Mouse (Mus musculus) midbrain, embryonic 15.5 days (tissue): ENCODE results near the gene Ormdl2. TPM values are rescaled to one million over a fixed set of nuclear protein-coding genes. Genes with fewer than 3 reads are reported as not detected.
A peak's percentile ranks its signal among the peaks of the same experiment; 100 is the strongest.
"Not testable (repeated sequence)": the region's sequence is repeated elsewhere in the genome, so short reads cannot be mapped to it uniquely, and the experiment has no call there.

Source experiments
- ATAC-seq: fragments of 200-750 bp; cut with Nextera tagmentation; replicated peaks from 2 replicates; pipeline ENCODE4 v1.8.0; 2017; ENCODE audit warnings: moderate TSS enrichment
- H3K27ac ChIP-seq: fragments of 300-500 bp; sonication (generic); 2 replicates; pipeline ENCODE4 v1.5.1; 2015; ENCODE audit warnings: mild to moderate bottlenecking, inconsistent platforms
- H3K27me3 ChIP-seq: fragments of 300-500 bp; sonication (generic); replicated peaks from 2 replicates; pipeline ENCODE4 v1.6.1; 2015; ENCODE audit warnings: inconsistent platforms
- H3K36me3 ChIP-seq: fragments of 300-500 bp; sonication (generic); replicated peaks from 2 replicates; pipeline ENCODE4 v1.6.1; 2015; ENCODE audit warnings: inconsistent platforms
- H3K4me1 ChIP-seq: fragments of 300-500 bp; sonication (generic); 2 replicates; pipeline ENCODE4 v1.6.1; 2015; ENCODE audit warnings: inconsistent platforms
- H3K4me2 ChIP-seq: fragments of 300-500 bp; sonication (generic); 2 replicates; pipeline ENCODE4 v1.6.1; 2015; ENCODE audit warnings: inconsistent platforms, mild to moderate bottlenecking, moderate library complexity
- H3K4me3 ChIP-seq: fragments of 300-500 bp; sonication (generic); 2 replicates; pipeline ENCODE4 v1.5.1; 2015; ENCODE audit warnings: mild to moderate bottlenecking, inconsistent platforms
- H3K9ac ChIP-seq: fragments of 300-500 bp; sonication (generic); 2 replicates; pipeline ENCODE4 v1.6.1; 2015; ENCODE audit warnings: mild to moderate bottlenecking, inconsistent platforms
- H3K9me3 ChIP-seq: fragments of 300-500 bp; sonication (generic); 2 replicates; pipeline ENCODE4 v1.6.1; 2016; ENCODE audit warnings: inconsistent platforms
- WGBS: fragments of 180-500 bp; shearing (Covaris S2); methylation state at CpG from one replicate; pipeline ENCODE4 v1.1.7; 2015; ENCODE audit warnings: mixed read lengths; 5-methylcytosine and 5-hydroxymethylcytosine counted together
- polyA plus RNA-seq: library from polyadenylated mRNA; unstranded; fragments of >200 nt; fragmentation: Nextera tagmentation; extraction: Ambion mirVana; gene quantifications from 2 replicates; pipeline ENCODE4 v1.2.1, GENCODE M21; 2015

Ormdl2 gene
- polyA plus RNA-seq, 1 experiment from 2014 or later = 22.7 TPM

DNA sequence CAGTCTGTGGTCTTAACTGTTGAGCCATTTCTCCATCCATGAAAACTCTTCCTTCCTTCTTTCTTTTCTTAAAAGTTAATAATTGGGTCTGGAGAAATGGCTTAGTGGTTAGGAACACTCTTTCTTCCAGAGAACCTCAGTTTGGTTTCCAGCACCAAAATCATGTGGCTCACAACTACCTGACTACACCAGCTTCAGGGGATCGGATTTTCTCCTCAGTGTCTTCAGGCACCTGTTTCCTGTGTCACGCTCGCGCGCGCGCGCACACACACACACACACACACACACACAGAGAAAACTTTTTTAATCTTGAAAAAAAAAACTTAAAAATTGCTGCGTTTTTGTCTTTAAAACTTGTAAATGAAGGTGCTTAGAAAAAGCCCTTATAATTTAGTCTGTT lies 2.4 kb upstream of the Ormdl2 start:
- Histone ChIP-seq H3K4me2 (no peak overlapping the region), H3K4me3 (no peak overlapping the region), H3K36me3 (peaks cover 11% of the 10 kb centered on the region; the same call in 1 of the 2 replicates), H3K27ac (no peak overlapping the region), H3K4me1 (peaks cover 21% of the 10 kb centered on the region), H3K9ac (no peak overlapping the region), H3K27me3 (no peaks in the 10 kb centered on the region), H3K9me3 (no peaks in the 10 kb centered on the region)
- 97% methylated on average over 9 of the region's 9 CpGs for WGBS
- ATAC-seq = no peak

DNA sequence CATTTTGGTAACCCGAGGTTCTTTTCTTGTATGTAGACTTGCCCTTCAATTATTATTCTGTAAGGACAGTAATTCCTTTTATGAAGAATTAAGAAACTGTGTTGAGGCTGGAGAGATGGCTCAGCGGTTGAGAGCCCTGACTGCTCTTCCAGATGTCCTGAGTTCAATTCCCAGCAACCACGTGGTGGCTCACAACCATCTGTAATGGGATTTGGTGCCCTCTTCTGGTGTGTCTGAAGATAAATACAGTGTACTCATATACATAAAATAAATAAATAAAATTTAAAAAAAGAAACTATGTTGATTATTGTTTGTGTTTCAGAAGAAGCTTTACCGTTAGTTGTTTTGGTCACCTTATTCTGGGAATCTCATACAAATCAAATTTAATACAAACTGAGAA lies 1.6 kb upstream of the Ormdl2 start:
- H3K9ac ChIP-seq, H3K27me3 ChIP-seq, H3K9me3 ChIP-seq, H3K27ac ChIP-seq, ATAC-seq: not testable (repeated sequence)
- peak overlapping the region; percentile 83 for H3K4me2 ChIP-seq
- peaks cover 16% of the 10 kb centered on the region; the same call in 1 of the 2 replicates for H3K36me3 ChIP-seq
- H3K4me1 ChIP-seq = peaks cover 21% of the 10 kb centered on the region
- peak overlapping the region; percentile 68; the same call in 1 of the 2 replicates for H3K4me3 ChIP-seq
- WGBS = 77% methylated on average over 4 of the region's 4 CpGs

DNA sequence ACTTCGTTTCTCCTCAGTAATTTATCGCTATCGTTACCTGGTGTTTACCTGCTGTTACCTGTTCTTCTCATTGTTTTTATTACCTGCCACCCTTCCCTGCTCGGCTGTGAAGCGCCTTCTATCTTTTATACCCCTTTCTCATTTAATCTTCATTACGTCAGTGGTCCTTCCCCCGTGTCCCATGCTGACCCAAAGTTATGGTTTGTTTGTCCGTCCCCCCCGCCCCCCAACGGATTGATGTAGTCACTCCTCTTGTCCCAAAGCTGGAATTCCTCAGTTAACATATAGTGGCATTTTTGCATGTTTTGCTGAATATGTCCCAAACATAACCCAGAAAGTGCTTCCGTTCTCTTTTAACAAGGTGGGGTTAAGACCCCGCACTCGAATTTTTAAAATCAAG lies 690 bp upstream of the Ormdl2 start:
- Histone ChIP-seq H3K9ac (peak overlapping the region; percentile 62), H3K4me3 (peak overlapping the region; percentile 68), H3K27ac (peak overlapping the region; percentile 67; the same call in 1 of the 2 replicates), H3K4me1 (peaks cover 21% of the 10 kb centered on the region), H3K9me3 (no peaks in the 10 kb centered on the region), H3K4me2 (peak overlapping the region; percentile 83), H3K36me3 (peaks cover 26% of the 10 kb centered on the region), H3K27me3 (no peaks in the 10 kb centered on the region)
- WGBS = 4% methylated on average over 13 of the region's 13 CpGs
- ATAC-seq = peak; percentile 27

DNA sequence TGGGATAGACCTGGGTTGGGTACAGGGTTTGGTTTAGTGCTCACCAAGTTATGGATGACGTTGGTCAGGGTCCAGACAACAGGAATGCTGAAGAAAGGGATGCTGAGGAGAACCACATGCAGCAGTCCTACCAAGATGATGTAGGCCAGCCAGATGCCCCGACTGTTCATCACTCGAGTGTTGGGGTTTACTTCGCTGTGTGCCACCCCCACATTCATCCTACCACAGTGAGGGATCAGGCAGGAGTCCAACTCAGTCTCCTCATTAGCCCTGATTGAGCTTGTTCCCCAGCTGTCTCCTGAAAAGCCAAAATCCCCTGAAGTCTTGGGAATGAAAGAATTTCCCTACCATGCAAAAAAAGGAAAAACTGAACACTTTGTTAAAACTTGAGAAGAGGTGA lies 1.2 kb downstream of the Ormdl2 start:
- peaks cover 21% of the 10 kb centered on the region for H3K4me1 ChIP-seq
- WGBS = 92% methylated on average over 4 of the region's 4 CpGs
- no peak overlapping the region for H3K27ac ChIP-seq
- no peak for ATAC-seq
- H3K9ac ChIP-seq = no peak overlapping the region
- no peaks in the 10 kb centered on the region for H3K27me3 ChIP-seq
- H3K4me3 ChIP-seq = no peak overlapping the region
- H3K36me3 ChIP-seq = peaks cover 41% of the 10 kb centered on the region
- no peak overlapping the region for H3K4me2 ChIP-seq
- H3K9me3 ChIP-seq = no peaks in the 10 kb centered on the region

DNA sequence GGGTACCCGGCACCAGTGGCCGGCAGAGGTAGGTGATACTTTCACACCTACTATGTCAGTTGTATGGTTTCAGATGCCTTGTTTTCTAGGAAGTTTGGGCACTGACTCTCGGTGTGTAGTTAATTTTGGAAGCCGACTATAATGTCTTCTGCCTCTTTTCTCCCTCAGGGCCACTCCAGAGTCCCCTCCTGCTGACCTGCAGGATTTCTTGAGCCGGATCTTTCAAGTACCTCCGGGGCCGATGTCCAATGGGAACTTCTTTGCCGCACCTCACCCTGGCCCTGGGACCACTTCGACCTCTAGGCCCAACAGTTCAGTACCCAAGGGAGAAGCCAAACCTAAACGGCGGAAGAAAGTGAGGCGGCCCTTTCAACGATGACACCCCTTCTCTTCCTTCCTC lies 4.4 kb downstream of the Ormdl2 start, which contains the start of gene Sarnp:
Sarnp (plus strand) TSS at position 301 of the 400 bp plus-strand sequence.
- WGBS = 90% methylated on average over 13 of the region's 13 CpGs
- Histone ChIP-seq H3K36me3 (peaks cover 49% of the 10 kb centered on the region), H3K4me2 (no peak within 1 kb of the TSS), H3K9me3 (no peaks in the 10 kb centered on the region), H3K27ac (no peak within 1 kb of the TSS), H3K4me1 (peaks cover 14% of the 10 kb centered on the region), H3K27me3 (no peaks in the 10 kb centered on the region), H3K4me3 (no peak within 1 kb of the TSS), H3K9ac (no peak within 1 kb of the TSS)
- no peak for ATAC-seq

DNA sequence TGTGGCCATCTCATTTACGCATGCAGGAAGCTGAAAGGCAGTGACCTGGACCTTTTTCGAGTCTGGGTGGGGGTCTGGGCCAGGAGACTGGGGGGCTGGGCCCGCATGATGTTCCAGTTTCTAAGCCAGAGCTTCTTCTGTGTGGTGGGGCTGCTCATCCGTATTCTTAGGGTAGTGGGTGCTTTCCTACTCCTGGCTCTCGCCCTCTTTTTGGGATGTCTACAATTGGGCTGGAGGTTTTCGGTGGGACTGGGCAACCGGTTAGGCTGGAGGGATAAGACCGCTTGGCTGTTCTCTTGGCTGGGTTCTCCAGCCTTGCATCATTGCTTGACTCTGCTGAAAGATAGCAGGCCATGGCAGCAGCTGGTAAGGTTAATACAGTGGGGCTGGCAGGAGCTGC lies 14.4 kb downstream of the Ormdl2 start:
- no peak overlapping the region for H3K27ac ChIP-seq
- no peaks in the 10 kb centered on the region; the same call in 1 of the 2 replicates for H3K36me3 ChIP-seq
- H3K4me3 ChIP-seq = peak overlapping the region; percentile 96
- peak overlapping the region; percentile 89 for H3K4me2 ChIP-seq
- no peaks in the 10 kb centered on the region for H3K9me3 ChIP-seq
- peak overlapping the region; percentile 38 for H3K9ac ChIP-seq
- no peak for ATAC-seq
- H3K4me1 ChIP-seq = peaks cover 65% of the 10 kb centered on the region
- no peaks in the 10 kb centered on the region for H3K27me3 ChIP-seq
- 94% methylated on average over 8 of the region's 8 CpGs for WGBS

DNA sequence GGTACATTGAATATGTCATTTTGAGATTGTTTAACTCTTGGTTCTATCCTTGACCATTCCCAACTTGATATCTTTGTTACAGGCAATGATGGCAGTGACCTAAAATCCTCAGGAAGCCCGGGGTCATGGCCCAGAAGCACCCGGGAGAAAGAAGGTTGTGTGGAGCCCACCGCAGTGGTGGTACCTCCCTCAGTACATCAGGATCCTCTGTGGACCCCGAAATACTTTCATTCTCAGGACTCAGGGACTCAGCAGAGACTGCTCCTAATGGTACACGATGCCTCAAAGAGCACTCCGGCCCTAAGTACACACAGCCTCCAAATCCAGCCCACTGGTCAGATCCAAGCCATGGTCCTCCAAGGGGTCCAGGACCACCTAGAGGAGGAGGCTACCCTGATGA lies 15.4 kb downstream of the Ormdl2 start:
- H3K4me1 ChIP-seq = peaks cover 65% of the 10 kb centered on the region
- no peaks in the 10 kb centered on the region for H3K9me3 ChIP-seq
- H3K27me3 ChIP-seq = no peaks in the 10 kb centered on the region
- peak overlapping the region; percentile 82 for H3K9ac ChIP-seq
- no peak for ATAC-seq
- 54% methylated on average over 6 of the region's 6 CpGs for WGBS
- peak overlapping the region; percentile 96 for H3K4me3 ChIP-seq
- peak overlapping the region; percentile 89 for H3K4me2 ChIP-seq
- H3K36me3 ChIP-seq = no peaks in the 10 kb centered on the region; the same call in 1 of the 2 replicates
- H3K27ac ChIP-seq = peak overlapping the region; percentile 97

DNA sequence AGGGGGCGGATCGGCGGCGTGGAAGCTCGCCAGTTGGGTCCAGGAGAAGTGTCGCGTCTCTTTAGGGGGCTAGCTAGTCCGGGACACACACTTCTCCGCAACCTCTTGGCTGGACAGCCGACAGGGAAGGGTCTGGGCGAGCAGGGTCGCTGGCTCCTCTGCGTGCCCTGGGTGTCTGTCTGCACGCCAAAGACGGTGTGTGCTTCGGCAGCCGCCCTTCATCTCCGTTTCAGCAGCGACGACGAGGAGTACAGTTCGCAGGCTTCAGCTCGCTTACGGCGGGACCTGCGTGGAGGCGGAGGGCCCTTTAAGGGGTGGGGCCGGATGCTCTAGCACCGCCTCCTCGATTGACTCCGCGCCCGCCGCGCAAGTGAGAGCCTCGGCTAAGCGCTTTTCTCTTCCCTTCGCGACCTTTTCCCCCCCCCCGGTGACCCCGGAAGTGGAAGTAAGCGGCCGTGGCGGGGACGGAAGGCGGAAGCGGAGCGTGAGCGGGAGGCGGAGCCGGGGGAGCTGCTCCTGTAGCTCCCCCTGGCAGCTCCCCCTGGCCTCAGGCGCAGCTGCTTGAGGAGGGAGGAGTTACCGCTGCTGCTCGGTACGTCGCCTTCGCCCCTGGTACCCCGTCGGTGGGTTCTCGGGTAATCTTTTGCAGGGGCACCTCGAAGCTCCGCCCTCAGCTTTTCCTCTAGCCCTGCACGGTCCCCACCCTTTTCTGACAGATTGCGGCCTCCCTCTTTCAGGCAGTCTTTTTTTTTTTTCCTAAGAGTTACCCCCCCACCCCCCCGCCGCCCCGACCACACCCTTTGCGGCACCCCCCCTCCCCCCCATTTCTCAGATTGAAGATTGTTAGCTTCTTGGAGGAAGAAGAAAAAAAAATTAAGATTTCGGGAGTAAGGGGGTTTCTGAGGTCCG lies 16.1 kb downstream of the Ormdl2 start:
- Histone ChIP-seq H3K4me3 (peak overlapping the region; percentile 96), H3K9ac (peak overlapping the region; percentile 82), H3K4me2 (peak overlapping the region; percentile 89), H3K27ac (peak overlapping the region; percentile 97), H3K9me3 (no peaks in the 10 kb centered on the region), H3K27me3 (no peaks in the 10 kb centered on the region), H3K36me3 (no peaks in the 10 kb centered on the region; the same call in 1 of the 2 replicates), H3K4me1 (peaks cover 64% of the 10 kb centered on the region)
- WGBS = under 1% methylated on average over 69 of the region's 70 CpGs
- peak; percentile 94 for ATAC-seq

DNA sequence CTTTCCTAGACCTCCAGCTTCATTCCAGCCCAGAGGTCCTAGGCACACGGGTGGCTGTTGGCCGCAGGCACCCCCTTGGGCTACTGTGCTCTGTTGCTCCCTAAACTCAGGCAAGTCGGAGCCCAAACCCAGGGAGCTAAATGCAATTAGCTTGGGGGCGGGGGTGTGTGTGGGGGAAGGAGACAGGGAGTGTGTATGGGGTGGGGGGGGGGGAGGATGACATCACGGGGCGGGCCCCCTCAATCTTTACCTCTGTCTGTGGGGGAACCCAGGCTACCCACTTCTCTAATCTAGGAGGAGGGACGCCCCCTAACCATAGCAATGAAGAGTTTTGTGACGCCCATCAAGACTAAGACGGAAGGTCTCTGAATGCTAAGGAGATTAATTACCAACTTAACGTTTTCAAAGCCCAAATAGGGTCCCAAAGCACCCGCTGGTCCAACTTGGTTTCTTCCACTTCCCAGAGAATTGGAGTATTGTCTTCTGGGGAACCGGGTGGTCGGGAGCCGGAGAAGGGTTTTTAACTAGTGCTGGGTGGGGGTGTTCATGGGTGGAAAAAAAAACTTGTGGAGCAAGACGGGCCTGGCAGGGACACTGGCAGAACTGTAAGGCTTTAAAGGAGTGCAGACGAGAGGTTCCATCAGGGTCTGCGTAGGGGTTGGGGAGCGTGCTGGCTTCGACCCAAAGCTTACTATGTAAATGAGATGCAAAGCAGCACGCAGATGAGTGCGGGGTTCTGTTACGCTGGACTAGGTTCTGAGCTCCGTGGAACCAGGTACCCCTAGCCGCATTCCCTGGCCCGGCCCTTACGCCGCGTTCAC lies 17.0 kb downstream of the Ormdl2 start, which contains the start of gene Tmem198b:
Tmem198b (minus strand) TSS at position 100 of the 821 bp plus-strand sequence.
- peak within 1 kb of the TSS; percentile 97 for H3K27ac ChIP-seq
- peak within 1 kb of the TSS; percentile 82 for H3K9ac ChIP-seq
- H3K4me1 ChIP-seq = peaks cover 56% of the 10 kb centered on the region
- no peaks in the 10 kb centered on the region for H3K9me3 ChIP-seq
- no peaks in the 10 kb centered on the region; the same call in 1 of the 2 replicates for H3K36me3 ChIP-seq
- ATAC-seq = peak; percentile 68
- H3K4me3 ChIP-seq = peak within 1 kb of the TSS; percentile 96
- H3K27me3 ChIP-seq = no peaks in the 10 kb centered on the region
- peak within 1 kb of the TSS; percentile 89 for H3K4me2 ChIP-seq
- WGBS = 0% methylated on average over 27 of the region's 28 CpGs

DNA sequence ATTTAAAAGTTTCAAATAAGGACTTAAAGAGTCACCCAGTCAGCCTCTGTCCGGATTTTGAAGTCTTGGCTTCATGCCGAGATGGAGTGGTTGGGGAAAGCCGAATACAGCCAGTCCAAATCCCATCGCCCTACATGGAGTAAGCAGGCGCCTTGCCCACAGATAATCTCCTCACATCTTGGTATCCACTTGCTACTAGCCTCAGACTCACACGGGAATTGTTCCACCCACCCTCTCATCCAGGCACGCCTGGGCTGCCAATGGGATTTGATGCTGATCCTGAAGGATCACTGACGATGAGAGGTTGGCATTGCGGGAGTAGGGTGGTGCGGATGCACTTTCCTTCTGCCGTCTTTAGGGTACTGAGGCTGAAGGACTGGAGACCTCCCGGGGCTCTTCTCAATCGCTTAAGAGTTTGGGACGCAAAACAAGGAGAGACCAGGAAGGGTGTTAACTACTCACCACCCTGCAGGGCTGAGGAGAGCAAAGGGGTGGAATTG lies 17.6 kb downstream of the Ormdl2 start, which contains the start of gene Dnajc14:
Dnajc14 (plus strand) TSS at position 292 of the 500 bp plus-strand sequence.
- WGBS = 0% methylated on average over 14 of the region's 14 CpGs
- no peaks in the 10 kb centered on the region; the same call in 1 of the 2 replicates for H3K36me3 ChIP-seq
- peak; percentile 32 for ATAC-seq
- H3K4me2 ChIP-seq = peak within 1 kb of the TSS; percentile 89
- H3K9ac ChIP-seq = peak within 1 kb of the TSS; percentile 82
- H3K27me3 ChIP-seq = no peaks in the 10 kb centered on the region
- H3K4me1 ChIP-seq = peaks cover 49% of the 10 kb centered on the region
- peak within 1 kb of the TSS; percentile 97 for H3K27ac ChIP-seq
- H3K9me3 ChIP-seq = no peaks in the 10 kb centered on the region
- peak within 1 kb of the TSS; percentile 96 for H3K4me3 ChIP-seq

DNA sequence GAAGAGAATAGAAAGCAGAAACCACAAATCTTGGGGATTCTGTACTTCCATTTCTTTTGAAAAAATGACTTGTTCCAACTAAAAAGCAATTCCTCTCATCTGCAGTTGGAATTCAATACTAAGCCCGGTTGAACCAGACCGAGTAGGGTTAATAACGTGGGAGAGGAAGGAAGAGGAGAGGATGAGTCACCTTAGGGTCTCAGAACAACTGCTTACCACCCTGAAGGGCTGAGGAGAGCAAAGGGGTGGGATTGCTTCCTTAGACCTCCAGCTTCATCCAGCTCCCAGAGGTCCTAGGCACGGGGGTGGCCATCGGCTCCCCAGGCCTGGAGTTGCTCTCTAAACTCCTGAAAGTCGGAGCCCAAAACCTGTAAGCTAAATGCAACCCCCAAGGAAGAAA lies 18.1 kb downstream of the Ormdl2 start:
- Histone ChIP-seq H3K9ac (peak overlapping the region; percentile 82), H3K4me1 (peaks cover 45% of the 10 kb centered on the region), H3K4me3 (peak overlapping the region; percentile 96), H3K4me2 (peak overlapping the region; percentile 89), H3K27me3 (no peaks in the 10 kb centered on the region), H3K27ac (peak overlapping the region; percentile 97), H3K9me3 (no peaks in the 10 kb centered on the region), H3K36me3 (no peaks in the 10 kb centered on the region)
- 14% methylated on average over 6 of the region's 6 CpGs for WGBS
- no peak for ATAC-seq
